Mouse (Mus musculus) gastrocnemius, adult 8-10 months (tissue): Measurements from ENCODE around the gene Sdf4. TPM values are rescaled to one million over a fixed set of nuclear protein-coding genes. Genes with fewer than 3 reads are reported as not detected.

Experiments
- DNase-seq, 2 experiments: peaks; one replicate each; pipeline ENCODE4 v3.0.0; 2022; ENCODE audit warnings: low spot score in 2 of 2
- microRNA-seq: library from miRNA; unstranded; fragments of <30 nt; microRNA quantifications from one replicate; pipeline ENCODE4 v1.2.0, GENCODE M21; 2022
- total RNA-seq, 4 experiments: library from RNA; stranded (reverse); gene quantifications; 2 replicates each; pipeline ENCODE4 v1.2.4; 2022

The Sdf4 gene
- total RNA-seq, 4 experiments from 2014 or later: 68.8 to 85.8 (median 77.5) TPM

DNA sequence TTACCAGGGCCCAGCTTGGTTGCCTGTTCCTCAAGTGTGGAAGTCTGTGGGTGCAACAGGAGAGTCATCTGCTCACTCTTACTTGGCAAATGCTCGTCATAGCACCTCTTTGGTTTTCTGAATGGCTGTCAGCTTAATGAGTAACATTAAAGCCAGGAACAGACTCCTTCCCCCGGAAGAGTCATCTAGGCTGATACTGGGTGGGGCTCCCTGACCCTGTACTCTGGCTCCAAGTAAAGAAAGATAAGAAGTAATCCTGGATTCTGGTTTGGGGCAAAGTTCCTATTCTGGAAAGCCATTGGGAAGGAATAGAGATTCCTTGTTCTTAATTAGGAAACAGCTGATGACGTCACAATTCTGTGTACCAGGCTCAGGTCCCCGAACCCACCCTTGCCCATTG, 61.5 kb downstream of the Sdf4 start:
- no peak for DNase-seq

DNA sequence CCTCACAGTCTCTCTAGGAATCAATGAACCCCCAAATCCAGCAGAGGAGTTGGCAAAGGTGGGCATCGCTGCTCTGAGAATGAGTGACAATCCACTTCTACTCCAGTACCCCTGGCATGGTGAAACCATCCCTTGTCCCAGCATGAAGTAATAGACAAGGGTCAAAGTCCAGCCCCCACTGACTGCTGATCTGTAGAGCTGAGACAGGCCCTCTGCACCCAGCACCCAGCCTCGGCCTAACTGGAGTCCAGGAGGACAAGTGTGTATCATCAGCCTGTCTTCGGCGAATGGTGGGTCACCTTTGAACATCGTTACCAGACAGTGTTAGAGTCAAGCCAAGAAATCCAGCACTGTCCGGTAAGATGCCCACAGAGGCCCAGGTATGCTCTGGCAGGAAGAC, 61.9 kb downstream of the Sdf4 start:
- no peak for DNase-seq

DNA sequence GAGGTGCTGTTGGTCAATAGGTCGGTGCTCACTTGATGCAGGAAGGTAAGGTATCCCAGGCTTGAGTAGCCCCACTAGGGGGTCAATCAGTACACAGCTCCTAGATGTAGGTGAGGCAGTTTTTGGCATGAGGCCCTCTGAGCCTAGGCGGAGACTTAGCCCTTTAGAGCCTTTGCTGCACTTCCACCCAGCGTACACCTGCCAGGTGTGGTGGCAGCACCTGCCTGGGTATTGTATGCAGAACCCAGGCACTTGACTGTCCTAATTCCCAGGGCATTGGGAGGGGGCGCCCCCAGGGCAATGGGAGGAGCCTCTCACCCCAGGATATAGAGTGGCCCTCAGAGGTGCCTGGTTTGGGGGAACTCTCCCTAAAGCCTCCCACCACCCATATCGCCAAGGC, 62.5 kb downstream of the Sdf4 start:
- DNase-seq: no peak

DNA sequence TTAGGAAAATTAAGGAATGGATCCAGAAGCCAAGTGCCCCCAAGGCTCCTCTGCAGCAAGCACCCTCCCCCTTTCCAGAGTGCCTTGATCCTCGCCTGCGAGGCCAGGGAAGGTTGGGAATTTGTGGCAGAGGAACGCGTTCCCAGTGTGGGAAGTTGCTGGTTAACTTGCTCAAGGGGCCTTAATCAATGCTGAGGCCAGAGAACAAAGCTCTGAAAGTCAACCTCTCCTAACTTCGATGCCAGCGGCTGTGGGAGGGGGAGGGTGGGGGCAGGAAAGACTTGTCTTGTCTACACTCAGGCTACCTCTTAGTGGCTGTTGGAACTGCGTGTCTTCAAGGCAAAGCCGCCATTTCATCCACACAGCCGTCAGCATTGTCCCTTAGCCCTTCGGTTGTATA, 65.0 kb downstream of the Sdf4 start:
- DNase-seq: no peak

DNA sequence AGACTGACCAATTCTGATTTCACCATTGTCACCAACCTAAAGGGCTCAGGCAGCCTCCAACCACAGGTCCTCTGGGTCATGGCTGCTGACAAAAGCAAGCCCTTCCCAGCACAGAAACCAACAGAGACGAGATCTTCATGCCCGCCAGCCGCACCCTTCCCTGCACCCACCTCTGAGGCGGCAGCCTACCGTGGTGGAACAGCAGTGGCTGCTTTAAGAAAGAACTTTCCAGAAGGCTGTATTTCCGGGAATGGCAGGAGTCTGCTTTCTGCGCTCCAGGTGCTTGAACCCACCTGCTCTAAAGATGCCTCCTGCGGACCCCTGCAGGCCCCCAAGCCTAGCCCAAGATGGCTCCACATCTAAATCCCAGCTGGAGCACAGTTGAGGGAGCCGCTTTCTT, 66.2 kb downstream of the Sdf4 start:
- no peak for DNase-seq

DNA sequence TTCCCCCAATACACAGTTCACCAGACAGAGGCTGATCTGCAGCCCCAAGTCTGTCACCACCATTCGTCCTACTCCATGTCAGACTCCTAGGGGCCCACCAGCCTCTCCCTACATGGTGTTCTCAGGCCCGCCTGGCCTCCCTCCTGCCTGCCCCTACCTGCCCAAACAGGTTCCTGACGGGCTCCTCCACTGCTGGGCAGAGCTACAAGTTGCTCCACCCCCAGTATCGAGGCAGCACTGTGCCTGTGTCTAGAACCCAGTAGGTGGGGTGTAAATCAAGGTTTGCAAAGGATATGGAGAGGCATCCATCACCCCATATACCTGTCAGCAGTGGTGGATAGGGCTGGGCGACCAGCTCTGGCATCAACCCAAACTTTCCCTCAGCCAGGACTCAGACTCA, 66.6 kb downstream of the Sdf4 start, which contains the start of gene Ttll10:
Gene Ttll10 (minus strand): TSS at position 154 of the 400 bp plus-strand sequence.
- DNase-seq: no peak

DNA sequence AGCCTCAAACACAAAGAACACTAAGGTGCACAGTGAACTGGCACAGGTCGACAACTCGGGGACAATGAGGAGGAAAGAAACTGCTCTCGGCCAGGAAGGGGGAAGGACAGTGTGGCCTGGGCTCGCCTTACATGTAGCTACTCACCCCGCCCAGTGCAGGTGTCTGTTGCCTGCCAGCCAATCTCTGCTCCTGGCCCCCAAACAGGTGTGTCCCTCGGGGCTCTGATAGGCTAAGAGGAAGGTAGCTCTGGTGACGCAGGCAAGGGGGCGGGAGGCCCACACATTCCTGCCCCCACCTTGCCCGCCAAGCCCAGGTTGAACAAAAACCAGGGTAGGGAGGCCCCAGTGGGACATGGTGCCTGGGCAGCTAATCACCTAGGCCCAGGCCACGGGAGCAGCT, 67.0 kb downstream of the Sdf4 start:
- DNase-seq: no peak

Small RNA genes within 50 kb of the gene (microRNA-seq; reads per million reads assigned to microRNA genes)
- not detected for gene Mir200a
- gene Mir200b: 5.0 reads per million
- 5.0 reads per million for gene Mir429

Other genes starting within 250 kb of the Sdf4 start
- gene Atad3a, start 231.8 kb upstream of the Sdf4 start, total RNA-seq: 10 to 100 TPM; 23.8 to 25.1 (median 23.9) TPM
- gene Vwa1, start 218.2 kb upstream of the Sdf4 start, total RNA-seq: 1 to 10 TPM; 4.0 to 8.9 (median 6.2) TPM
- under 1 TPM; 0.21 to 0.72 (median 0.31) TPM for gene Tmem88b, start 207.0 kb upstream of the Sdf4 start, total RNA-seq
- not detected for gene Ankrd65, start 202.4 kb upstream of the Sdf4 start, total RNA-seq
- gene Mrpl20, start 190.0 kb upstream of the Sdf4 start, total RNA-seq: 10 to 100 TPM; 46.2 to 50.5 (median 47.7) TPM
- gene Ccnl2, start 180.4 kb upstream of the Sdf4 start, total RNA-seq: 10 to 100 TPM; 11.6 to 19.5 (median 15.0) TPM
- gene Aurkaip1, start 161.6 kb upstream of the Sdf4 start, total RNA-seq: 10 to 100 TPM; 73.1 to 83.9 (median 79.0) TPM
- gene Mxra8, start 153.2 kb upstream of the Sdf4 start, total RNA-seq: 10 to 100 TPM; 16.5 to 34.5 (median 24.9) TPM
- 100 to 1,000 TPM; 117 to 124 (median 120) TPM for gene Dvl1, start 145.5 kb upstream of the Sdf4 start, total RNA-seq
- gene Tas1r3, start 129.5 kb upstream of the Sdf4 start, total RNA-seq: under 1 TPM in 2 of 4 experiments, not detected in 2; 0.11 to 0.12 TPM
- 10 to 100 TPM; 11.0 to 18.7 (median 16.1) TPM for gene Cptp, start 123.4 kb upstream of the Sdf4 start, total RNA-seq
- 10 to 100 TPM; 13.0 to 16.8 (median 14.1) TPM for gene Ints11, start 123.3 kb upstream of the Sdf4 start, total RNA-seq
- 10 to 100 TPM; 14.2 to 17.0 (median 14.9) TPM for gene Pusl1, start 101.1 kb upstream of the Sdf4 start, total RNA-seq
- gene Acap3, start 101.0 kb upstream of the Sdf4 start, total RNA-seq: 1 to 10 TPM; 5.6 to 8.3 (median 7.2) TPM
- gene Ube2j2, start 49.0 kb upstream of the Sdf4 start, total RNA-seq: 10 to 100 TPM; 53.4 to 69.1 (median 58.7) TPM
- gene C1qtnf12, start 30.6 kb upstream of the Sdf4 start, total RNA-seq: 10 to 100 TPM; 14.6 to 22.4 (median 20.8) TPM
- 1 to 10 TPM in 3 of 4 experiments, under 1 TPM in 1; 0.94 to 1.8 (median 1.6) TPM for gene B3galt6, start 223 bp upstream of the Sdf4 start, total RNA-seq
- gene Tnfrsf4, start 21.0 kb downstream of the Sdf4 start, total RNA-seq: 1 to 10 TPM in 3 of 4 experiments, under 1 TPM in 1; 0.65 to 1.9 (median 1.4) TPM
- not detected for gene Tnfrsf18, start 33.3 kb downstream of the Sdf4 start, total RNA-seq
- not detected for gene Ttll10, start 66.5 kb downstream of the Sdf4 start, total RNA-seq
- gene 9430015G10Rik, start 117.1 kb downstream of the Sdf4 start, total RNA-seq: 1 to 10 TPM; 2.1 to 4.2 (median 2.4) TPM
- not detected for gene Rnf223, start 137.6 kb downstream of the Sdf4 start, total RNA-seq
- 1 to 10 TPM; 3.3 to 5.9 (median 4.4) TPM for gene Agrn, start 204.6 kb downstream of the Sdf4 start, total RNA-seq
- gene Isg15, start 207.9 kb downstream of the Sdf4 start, total RNA-seq: under 1 TPM in 2 of 4 experiments, not detected in 2; 0.34 to 0.67 TPM
- 1 to 10 TPM; 4.3 to 6.3 (median 4.8) TPM for gene AW011738, start 210.4 kb downstream of the Sdf4 start, total RNA-seq
- gene Perm1, start 223.0 kb downstream of the Sdf4 start, total RNA-seq: 100 to 1,000 TPM; 149 to 208 (median 179) TPM
- gene Plekhn1, start 242.0 kb downstream of the Sdf4 start, total RNA-seq: 1 to 10 TPM; 5.5 to 6.6 (median 6.2) TPM
- gene Noc2l, start 243.1 kb downstream of the Sdf4 start, total RNA-seq: 10 to 100 TPM; 30.9 to 38.1 (median 32.1) TPM